Mouse (Mus musculus): ENCODE data around the gene Snx29. TPM values are rescaled to one million over a fixed set of nuclear protein-coding genes. Genes with fewer than 3 reads are reported as not detected.

Snx29 gene
- polyA plus RNA-seq, 1 experiment, result 15.0 TPM

DNA sequence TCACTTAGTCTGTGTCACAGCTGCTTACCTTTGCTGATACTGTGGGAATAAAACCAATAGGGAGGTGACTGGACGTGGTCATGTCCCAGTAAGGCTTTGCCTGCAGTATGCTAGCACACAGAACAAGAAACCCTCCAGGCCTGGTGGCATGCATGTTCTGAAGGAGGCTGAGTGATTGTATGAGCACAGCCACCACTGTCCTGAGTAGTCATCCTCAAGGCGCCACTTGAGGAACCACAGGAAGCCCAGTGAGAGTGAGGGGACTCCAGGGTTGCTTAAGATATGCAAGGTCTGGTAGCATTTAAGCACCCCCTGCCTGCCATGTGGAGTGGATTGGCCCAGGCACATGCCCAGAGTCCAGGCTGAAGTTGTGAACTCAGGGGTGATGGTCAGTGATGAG is 430.8 kb downstream of the Snx29 start:
- Histone ChIP-seq H3K4me1 (replicated peaks; ENCODE audit: control insufficient read depth, insufficient read depth, low read length) (0 out of 2 replicates have a peak, but pooled peaks cover 3% of the 10 kb centered on the region), H3K27ac (ENCODE audit: control insufficient read depth, insufficient read depth, low read length) (no peak overlapping the region)
- WGBS, result 93% methylated on average over 2 of the region's 2 CpGs

DNA sequence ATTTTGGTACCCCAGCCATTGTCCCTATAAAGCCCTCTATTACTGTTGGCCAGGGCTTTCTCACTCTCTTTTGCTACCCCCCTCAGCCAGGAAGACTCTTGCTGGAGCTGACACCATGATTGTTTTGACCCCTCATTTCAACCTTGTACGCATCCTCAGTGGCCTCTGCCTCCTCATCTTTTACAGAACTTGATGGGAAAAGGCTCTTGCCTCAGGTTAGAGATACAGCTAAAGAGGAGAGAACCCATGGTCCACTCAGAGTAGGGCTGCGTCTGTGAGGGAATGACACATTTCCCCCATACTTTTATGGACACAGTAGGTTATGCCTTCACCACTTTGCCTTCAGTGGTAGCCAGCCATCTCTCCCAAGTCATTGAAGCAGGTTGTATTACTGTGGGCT is 431.4 kb downstream of the Snx29 start:
- 97% methylated on average over 2 of the region's 2 CpGs for WGBS
- H3K4me1 ChIP-seq (replicated peaks; ENCODE audit: control insufficient read depth, insufficient read depth, low read length), result 0 out of 2 replicates have a peak, but pooled peaks cover 3% of the 10 kb centered on the region
- no peak overlapping the region for H3K27ac ChIP-seq (ENCODE audit: control insufficient read depth, insufficient read depth, low read length)
- H3K4me3 ChIP-seq (ENCODE audit: control insufficient read depth, insufficient read depth, low read length), result no peak overlapping the region
- H3K27me3 ChIP-seq (ENCODE audit: control insufficient read depth, insufficient read depth, low read length), result no peaks in the 10 kb centered on the region
- H3K36me3 ChIP-seq (ENCODE audit: control insufficient read depth, insufficient read depth, low read length), result no peaks in the 10 kb centered on the region
- no peak for DNase-seq
- TF ChIP-seq CTCF (IDR thresholded peaks at IDR 0.05; ENCODE audit: borderline replicate concordance, control insufficient read depth, extremely low read depth, insufficient read depth, low read length, poor library complexity) (no peak), POLR2A (IDR thresholded peaks at IDR 0.05; ENCODE audit: control insufficient read depth, extremely low read depth, insufficient read depth, low read length, poor library complexity) (no peak)

More for the DNA sequence above, 430.8 kb downstream of the Snx29 start:
- H3K27me3 ChIP-seq (ENCODE audit: control insufficient read depth, insufficient read depth, low read length), result no peaks in the 10 kb centered on the region
- H3K4me3 ChIP-seq (ENCODE audit: control insufficient read depth, insufficient read depth, low read length), result no peak overlapping the region
- TF ChIP-seq CTCF (IDR thresholded peaks at IDR 0.05; ENCODE audit: borderline replicate concordance, control insufficient read depth, extremely low read depth, insufficient read depth, low read length, poor library complexity) (no peak), POLR2A (IDR thresholded peaks at IDR 0.05; ENCODE audit: control insufficient read depth, extremely low read depth, insufficient read depth, low read length, poor library complexity) (no peak)
- no peak for DNase-seq
- no peaks in the 10 kb centered on the region for H3K36me3 ChIP-seq (ENCODE audit: control insufficient read depth, insufficient read depth, low read length)

DNA sequence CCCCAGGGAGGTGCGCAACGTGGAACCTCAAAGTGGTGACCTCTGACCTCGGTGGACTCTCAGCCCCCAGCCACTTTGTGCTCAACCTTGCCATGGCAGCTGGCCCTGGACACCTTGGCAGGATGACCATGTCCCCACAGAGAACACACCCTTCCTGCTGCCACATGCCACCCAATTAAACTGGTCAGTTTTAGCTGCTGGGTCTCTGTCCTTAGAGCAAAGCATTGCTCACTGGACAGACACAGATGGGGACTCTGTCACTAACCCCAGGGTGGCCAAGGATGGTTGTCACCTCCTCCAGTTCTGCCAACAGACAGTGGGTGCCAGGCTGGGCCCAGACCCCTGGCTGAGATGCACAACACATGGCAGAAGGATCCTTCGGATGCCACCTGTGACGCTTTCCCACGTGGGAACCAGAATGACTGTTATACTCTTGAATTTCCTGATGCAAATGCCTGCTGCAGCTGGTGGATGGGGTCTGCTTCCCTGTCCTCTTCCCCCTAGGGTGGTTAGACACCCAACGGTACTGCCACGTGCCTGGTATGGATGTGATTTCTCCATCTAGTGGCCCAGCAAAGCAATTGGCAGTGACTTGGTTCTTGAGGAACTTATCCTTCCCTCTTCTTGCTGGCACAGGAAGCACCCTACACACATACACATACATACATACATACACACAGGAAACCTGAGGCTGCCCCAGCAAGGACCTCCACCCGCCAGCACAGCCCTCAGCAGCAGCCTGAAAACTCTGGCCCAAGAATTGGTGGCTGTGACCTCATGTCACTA is 432.8 kb downstream of the Snx29 start:
- H3K36me3 ChIP-seq (ENCODE audit: control insufficient read depth, insufficient read depth, low read length), result no peaks in the 10 kb centered on the region
- TF ChIP-seq CTCF (IDR thresholded peaks at IDR 0.05; ENCODE audit: borderline replicate concordance, control insufficient read depth, extremely low read depth, insufficient read depth, low read length, poor library complexity), result no peak
- no peak for TF ChIP-seq POLR2A (IDR thresholded peaks at IDR 0.05; ENCODE audit: control insufficient read depth, extremely low read depth, insufficient read depth, low read length, poor library complexity)
- 0 out of 2 replicates have a peak, but pooled peaks cover 3% of the 10 kb centered on the region for H3K4me1 ChIP-seq (replicated peaks; ENCODE audit: control insufficient read depth, insufficient read depth, low read length)

DNA sequence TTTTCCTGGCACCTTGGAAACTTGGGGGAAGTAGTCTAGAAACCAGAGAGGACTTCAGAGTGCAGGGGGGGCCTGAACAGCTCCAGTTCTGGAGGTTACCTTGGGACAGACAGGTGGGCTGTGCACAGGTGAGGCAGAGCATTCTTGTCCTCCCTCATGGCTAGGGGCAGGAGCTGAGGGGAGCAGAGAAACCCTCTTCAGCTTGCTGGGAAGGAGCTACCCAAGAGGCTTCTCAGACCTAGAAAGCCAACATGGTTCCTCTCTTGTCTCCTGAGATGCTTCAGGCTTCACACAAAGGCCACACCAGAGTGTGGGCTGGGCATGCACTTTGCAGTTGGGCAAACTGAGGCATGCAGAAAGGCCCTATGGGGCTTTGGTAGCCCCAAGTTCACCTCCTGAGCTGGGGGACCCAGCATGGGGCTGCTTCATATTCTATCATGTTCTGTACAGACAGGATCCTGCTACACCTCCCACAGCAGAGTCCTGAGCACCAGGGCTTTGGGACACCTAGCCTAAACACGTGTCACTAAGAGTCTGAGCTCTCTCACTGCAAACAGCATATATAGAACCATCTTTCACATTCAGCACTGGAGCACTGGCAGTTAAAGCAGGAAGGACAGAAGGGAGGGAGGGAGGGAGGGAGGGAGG is 434.0 kb downstream of the Snx29 start:
- no peak overlapping the region for H3K4me3 ChIP-seq (ENCODE audit: control insufficient read depth, insufficient read depth, low read length)
- no peaks in the 10 kb centered on the region for H3K27me3 ChIP-seq (ENCODE audit: control insufficient read depth, insufficient read depth, low read length)
- H3K36me3 ChIP-seq (ENCODE audit: control insufficient read depth, insufficient read depth, low read length), result no peaks in the 10 kb centered on the region
- 0 out of 2 replicates have a peak, but pooled peaks cover 3% of the 10 kb centered on the region for H3K4me1 ChIP-seq (replicated peaks; ENCODE audit: control insufficient read depth, insufficient read depth, low read length)
- WGBS, result 78% methylated on average over 1 of the region's 1 CpGs
- no peak for TF ChIP-seq POLR2A (IDR thresholded peaks at IDR 0.05; ENCODE audit: control insufficient read depth, extremely low read depth, insufficient read depth, low read length, poor library complexity)
- TF ChIP-seq CTCF (IDR thresholded peaks at IDR 0.05; ENCODE audit: borderline replicate concordance, control insufficient read depth, extremely low read depth, insufficient read depth, low read length, poor library complexity), result no peak
- no peak for DNase-seq
- H3K27ac ChIP-seq (ENCODE audit: control insufficient read depth, insufficient read depth, low read length), result no peak overlapping the region

More for the DNA sequence above, 432.8 kb downstream of the Snx29 start:
- Histone ChIP-seq H3K4me3 (ENCODE audit: control insufficient read depth, insufficient read depth, low read length) (no peak overlapping the region), H3K27me3 (ENCODE audit: control insufficient read depth, insufficient read depth, low read length) (no peaks in the 10 kb centered on the region), H3K27ac (ENCODE audit: control insufficient read depth, insufficient read depth, low read length) (no peak overlapping the region)
- DNase-seq, result no peak
- 66% methylated on average over 9 of the region's 9 CpGs for WGBS

DNA sequence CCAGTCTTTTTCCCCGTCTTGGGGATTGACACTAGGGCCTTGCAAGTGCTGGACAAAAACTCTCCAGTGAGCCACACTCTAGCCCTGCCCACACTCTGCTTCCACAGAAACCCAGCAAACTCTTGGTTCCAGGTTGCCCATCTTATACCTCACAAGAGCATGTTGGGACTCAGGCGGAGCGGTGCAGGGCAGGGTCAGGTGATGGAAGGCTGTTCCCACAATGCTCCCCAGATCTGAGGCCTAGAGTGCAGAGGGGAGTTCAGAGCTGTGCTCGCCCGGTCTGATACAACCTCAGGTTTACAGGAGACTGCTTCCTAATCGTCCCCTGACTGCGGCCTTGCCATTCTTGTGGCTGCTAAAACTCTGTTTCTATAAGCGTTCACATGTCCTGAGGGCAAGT is 434.8 kb downstream of the Snx29 start:
- no peak for TF ChIP-seq CTCF (IDR thresholded peaks at IDR 0.05; ENCODE audit: borderline replicate concordance, control insufficient read depth, extremely low read depth, insufficient read depth, low read length, poor library complexity)
- TF ChIP-seq POLR2A (IDR thresholded peaks at IDR 0.05; ENCODE audit: control insufficient read depth, extremely low read depth, insufficient read depth, low read length, poor library complexity), result no peak
- no peak for DNase-seq
- no peaks in the 10 kb centered on the region for H3K36me3 ChIP-seq (ENCODE audit: control insufficient read depth, insufficient read depth, low read length)
- no peak overlapping the region for H3K27ac ChIP-seq (ENCODE audit: control insufficient read depth, insufficient read depth, low read length)
- H3K27me3 ChIP-seq (ENCODE audit: control insufficient read depth, insufficient read depth, low read length), result no peaks in the 10 kb centered on the region
- WGBS, result 95% methylated on average over 8 of the region's 8 CpGs
- H3K4me1 ChIP-seq (replicated peaks; ENCODE audit: control insufficient read depth, insufficient read depth, low read length), result 0 out of 2 replicates have a peak, but pooled peaks cover 3% of the 10 kb centered on the region
- no peak overlapping the region for H3K4me3 ChIP-seq (ENCODE audit: control insufficient read depth, insufficient read depth, low read length)

DNA sequence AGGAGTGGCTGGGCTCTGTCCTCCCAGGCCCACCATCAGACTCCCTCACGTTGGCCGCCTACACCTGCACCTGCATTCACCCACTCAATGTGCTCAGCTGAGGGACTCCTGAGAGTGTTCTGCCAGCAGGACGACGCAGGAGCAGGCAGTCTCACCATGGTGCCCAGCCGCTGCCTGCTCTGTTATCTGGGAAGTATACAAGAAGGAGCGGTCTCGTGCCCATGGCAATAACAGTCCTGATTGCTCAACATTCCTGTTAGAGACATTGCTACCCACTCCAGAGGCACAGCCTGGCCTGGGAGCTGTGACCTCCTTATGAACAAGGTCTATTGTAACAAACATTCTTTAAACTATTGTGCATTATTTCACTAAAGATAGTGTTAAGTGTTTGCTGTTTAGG is 435.2 kb downstream of the Snx29 start:
- TF ChIP-seq CTCF (IDR thresholded peaks at IDR 0.05; ENCODE audit: borderline replicate concordance, control insufficient read depth, extremely low read depth, insufficient read depth, low read length, poor library complexity) (no peak), POLR2A (IDR thresholded peaks at IDR 0.05; ENCODE audit: control insufficient read depth, extremely low read depth, insufficient read depth, low read length, poor library complexity) (no peak)
- no peak overlapping the region for H3K4me3 ChIP-seq (ENCODE audit: control insufficient read depth, insufficient read depth, low read length)
- WGBS, result 96% methylated on average over 7 of the region's 7 CpGs
- H3K36me3 ChIP-seq (ENCODE audit: control insufficient read depth, insufficient read depth, low read length), result no peaks in the 10 kb centered on the region
- no peak for DNase-seq
- H3K27ac ChIP-seq (ENCODE audit: control insufficient read depth, insufficient read depth, low read length), result no peak overlapping the region
- 0 out of 2 replicates have a peak, but pooled peaks cover 3% of the 10 kb centered on the region for H3K4me1 ChIP-seq (replicated peaks; ENCODE audit: control insufficient read depth, insufficient read depth, low read length)
- no peaks in the 10 kb centered on the region for H3K27me3 ChIP-seq (ENCODE audit: control insufficient read depth, insufficient read depth, low read length)
